ENCODE assay signal across 24 mouse cellular contexts in the genomic region with DNA sequence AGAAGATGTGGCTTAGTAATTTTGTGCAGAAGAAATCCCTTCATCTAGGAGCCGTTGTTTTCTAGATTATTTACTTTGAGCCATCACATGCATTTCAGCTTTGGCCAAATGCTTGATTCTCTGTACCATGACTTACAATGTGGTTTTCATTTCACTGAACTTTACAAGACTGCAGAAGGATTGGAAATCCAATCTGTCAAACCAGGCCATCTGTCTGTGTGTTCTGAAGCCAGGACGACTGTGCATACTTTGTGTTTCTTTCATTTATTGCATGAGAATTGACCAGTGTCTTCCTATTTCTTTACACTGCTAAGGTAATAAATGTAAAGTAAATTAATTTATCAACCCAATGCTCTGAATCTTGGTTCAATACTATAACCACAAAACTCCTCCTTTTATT.
DNase-seq lines count a peak whose midpoint lies in the region; ATAC-seq lines count a peak whose summit lies in the region.
"Had no signal": no experiment of that assay in that cellular context is flagged by ENCODE, and none has a peak within 500 bp of the region (broad histone marks: within the 10 kb centered on the region; RNA-seq: fewer than 3 reads in every experiment).

No protein-coding gene starts in this region.

- no peak for ATAC-seq in embryonic facial prominence, embryonic 11.5 days (replicated peaks; ENCODE audit: insufficient number of reproducible peaks, low FRiP score, low TSS enrichment, low read depth)
- no peak for ATAC-seq in embryonic facial prominence, embryonic 14.5 days (ENCODE audit: low read depth)
- ATAC-seq: activated CD4-positive, CD25-positive, alpha-beta regulatory T cell, adult 4 months had no signal

- no peak overlapping the region for H3K4me3 ChIP-seq in embryonic facial prominence, embryonic 11.5 days (ENCODE audit: low read depth, low read length)
- no peak overlapping the region for H3K4me3 ChIP-seq in embryonic facial prominence, embryonic 10.5 days
- H3K4me3 ChIP-seq in embryonic facial prominence, embryonic 14.5 days (ENCODE audit: low read depth, low read length) = no peak overlapping the region
- H3K4me3 ChIP-seq: gastrocnemius, adult 2 months; limb, embryonic 10.5 days; liver, embryonic 15.5 days; lung, embryonic 15.5 days; megakaryocyte, embryonic 14.5 days; neural tube, embryonic 12.5 days had no signal

- WGBS in embryonic facial prominence, embryonic 11.5 days = 70% methylated on average over 2 of the region's 2 CpGs
- 80% methylated on average over 2 of the region's 2 CpGs for WGBS in embryonic facial prominence, embryonic 10.5 days
- 52% methylated on average over 2 of the region's 2 CpGs for WGBS in embryonic facial prominence, embryonic 14.5 days

- H3K4me1 ChIP-seq in embryonic facial prominence, embryonic 11.5 days (ENCODE audit: control insufficient read depth, insufficient read depth, low read length) = no peaks in the 10 kb centered on the region
- no peaks in the 10 kb centered on the region for H3K4me1 ChIP-seq in embryonic facial prominence, embryonic 10.5 days
- no peaks in the 10 kb centered on the region for H3K4me1 ChIP-seq in embryonic facial prominence, embryonic 14.5 days (ENCODE audit: control insufficient read depth, insufficient read depth, low read length)
- H3K4me1 ChIP-seq: limb, embryonic 10.5 days; liver, embryonic 15.5 days; lung, embryonic 15.5 days; megakaryocyte, embryonic 14.5 days; neural tube, embryonic 12.5 days had no signal

- H3K9ac ChIP-seq in embryonic facial prominence, embryonic 11.5 days (replicated peaks; ENCODE audit: low read length) = no peak overlapping the region
- H3K9ac ChIP-seq in embryonic facial prominence, embryonic 14.5 days (ENCODE audit: low read depth, low read length) = no peak overlapping the region
- H3K9ac ChIP-seq: hindbrain, embryonic 14.5 days; liver, embryonic 15.5 days; lung, embryonic 15.5 days; neural tube, embryonic 12.5 days had no signal

- H3K4me2 ChIP-seq in embryonic facial prominence, embryonic 11.5 days (ENCODE audit: low read depth, low read length) = no peak overlapping the region
- no peak overlapping the region for H3K4me2 ChIP-seq in embryonic facial prominence, embryonic 14.5 days (ENCODE audit: low read depth, low read length)
- H3K4me2 ChIP-seq: hindbrain, embryonic 14.5 days; liver, embryonic 15.5 days; lung, embryonic 15.5 days; neural tube, embryonic 12.5 days had no signal

- H3K27ac ChIP-seq in embryonic facial prominence, embryonic 11.5 days (replicated peaks; ENCODE audit: low read depth, low read length) = no peak overlapping the region
- H3K27ac ChIP-seq in embryonic facial prominence, embryonic 10.5 days (replicated peaks) = no peak overlapping the region
- no peak overlapping the region for H3K27ac ChIP-seq in embryonic facial prominence, embryonic 14.5 days (replicated peaks; ENCODE audit: low read depth, low read length)
- H3K27ac ChIP-seq: gastrocnemius, adult 2 months; hindbrain, embryonic 14.5 days; kidney, postnatal 0 days; limb, embryonic 10.5 days; liver, embryonic 15.5 days; lung, embryonic 15.5 days; neural tube, embryonic 12.5 days had no signal

- H3K27me3 ChIP-seq in embryonic facial prominence, embryonic 11.5 days (ENCODE audit: control insufficient read depth, insufficient read depth, low read length) = no peaks in the 10 kb centered on the region
- H3K27me3 ChIP-seq in embryonic facial prominence, embryonic 10.5 days (replicated peaks; ENCODE audit: low read depth, poor library complexity, severe bottlenecking) = no peaks in the 10 kb centered on the region
- H3K27me3 ChIP-seq in embryonic facial prominence, embryonic 14.5 days (replicated peaks; ENCODE audit: control insufficient read depth, insufficient read depth, low read length) = no peaks in the 10 kb centered on the region
- H3K27me3 ChIP-seq: liver, embryonic 15.5 days; lung, embryonic 15.5 days; megakaryocyte, embryonic 14.5 days; neural tube, embryonic 12.5 days had no signal

- H3K9me3 ChIP-seq in embryonic facial prominence, embryonic 11.5 days (replicated peaks; ENCODE audit: control insufficient read depth, low read length) = no peaks in the 10 kb centered on the region
- H3K9me3 ChIP-seq in embryonic facial prominence, embryonic 10.5 days = no peaks in the 10 kb centered on the region
- no peaks in the 10 kb centered on the region for H3K9me3 ChIP-seq in embryonic facial prominence, embryonic 14.5 days (ENCODE audit: control insufficient read depth, low read length)
- H3K9me3 ChIP-seq: limb, embryonic 10.5 days; liver, embryonic 15.5 days; lung, embryonic 15.5 days; megakaryocyte, embryonic 14.5 days; neural tube, embryonic 12.5 days had no signal

- H3K36me3 ChIP-seq in embryonic facial prominence, embryonic 11.5 days (replicated peaks; ENCODE audit: control insufficient read depth, insufficient read depth, low read depth, low read length) = no peaks in the 10 kb centered on the region
- no peaks in the 10 kb centered on the region for H3K36me3 ChIP-seq in embryonic facial prominence, embryonic 10.5 days (replicated peaks)
- no peaks in the 10 kb centered on the region for H3K36me3 ChIP-seq in embryonic facial prominence, embryonic 14.5 days (ENCODE audit: control insufficient read depth, insufficient read depth, low read length)
- H3K36me3 ChIP-seq: limb, embryonic 10.5 days; liver, embryonic 15.5 days; lung, embryonic 15.5 days; neural tube, embryonic 12.5 days had no signal

- peak; percentile 2 for DNase-seq in embryonic facial prominence, embryonic 11.5 days (ENCODE audit: low spot score)
- DNase-seq in embryonic facial prominence, embryonic 10.5 days (ENCODE audit: low spot score) = no peak
- peak; percentile 5 for DNase-seq in layer of hippocampus, adult 11-12 months (ENCODE audit: low spot score)
- DNase-seq in layer of hippocampus, postnatal 25 days (ENCODE audit: extremely low spot score in 1 of 2, low spot score in 1 of 2) = no peak
- DNase-seq in brain, embryonic 18.5 days (ENCODE audit: low read depth, low spot score) = peak; percentile 18
- DNase-seq in embryonic facial prominence, embryonic 14.5 days (ENCODE audit: low spot score) = peak; percentile 4
- no peak for DNase-seq in urinary bladder, postnatal 4 days (ENCODE audit: low spot score in 2 of 2)
- no peak for DNase-seq in Muller cell, postnatal 12 days (ENCODE audit: inconsistent ontology term)
- DNase-seq: adrenal gland, postnatal 10 days; gastrocnemius, adult 2 months; kidney, adult 2 months; liver; lung, postnatal 36 days; midbrain, embryonic 14.5 days; right cerebral cortex, postnatal 25 days; spleen, adult 18-20 months had no signal

Comparison
In these comparisons a context has a peak if more than half of its experiments do, and no peak if none do; other contexts are left out.
1. DNase-seq: peak in embryonic facial prominence, embryonic 11.5 days (single experiment), layer of hippocampus, adult 11-12 months (single experiment), brain, embryonic 18.5 days (single experiment) and embryonic facial prominence, embryonic 14.5 days (single experiment); none in embryonic facial prominence, embryonic 10.5 days (single experiment), layer of hippocampus, postnatal 25 days (0 of 2), urinary bladder, postnatal 4 days (0 of 2) and Muller cell, postnatal 12 days (single experiment).